Mouse (Mus musculus) liver, postnatal 0 days (tissue): Measurements from ENCODE around the gene Tmem132e.

ENCODE experiments used
- CTCF ChIP-seq: sonication (generic); IDR thresholded peaks from 2 replicates; pipeline ENCODE4 v1.5.1; 2016; ENCODE audit warnings: antibody characterized with exemption, low read depth
- EP300 ChIP-seq: IDR thresholded peaks from 2 replicates; pipeline ENCODE4 v1.6.1; 2016; ENCODE audit warnings: antibody characterized with exemption, low read depth, mild to moderate bottlenecking

DNA sequence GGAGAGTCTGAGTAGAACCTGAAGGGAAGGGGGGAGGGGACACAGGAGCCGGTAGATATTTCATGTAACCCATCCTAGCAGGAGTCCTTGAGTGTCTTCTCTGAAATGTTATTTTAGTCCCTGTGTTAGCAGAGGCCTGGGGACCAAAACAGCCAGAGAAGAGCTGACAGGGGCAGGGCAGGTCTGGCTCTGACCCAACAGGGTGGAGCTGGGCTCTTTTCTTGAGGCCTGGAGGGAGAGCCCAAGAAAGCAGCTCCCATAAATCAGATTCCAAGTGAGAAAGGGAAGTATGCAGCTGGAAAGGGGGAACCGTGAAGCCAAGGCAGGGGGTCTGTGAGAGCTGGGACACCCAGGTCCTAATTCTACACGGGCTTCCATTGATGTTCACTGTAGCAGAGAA is 16.9 kb downstream of the Tmem132e start:
- TF ChIP-seq CTCF (no peak), EP300 (no peak)
